Mouse (Mus musculus) urinary bladder, postnatal 10 days (tissue): ENCODE measurements around the gene Tmem196.
A peak's percentile ranks its signal among the peaks of the same experiment; 100 is the strongest.

Source experiments
- DNase-seq: peaks from one replicate; pipeline ENCODE4 v3.0.0; 2022; ENCODE audit warnings: low spot score

The Tmem196 gene

DNA sequence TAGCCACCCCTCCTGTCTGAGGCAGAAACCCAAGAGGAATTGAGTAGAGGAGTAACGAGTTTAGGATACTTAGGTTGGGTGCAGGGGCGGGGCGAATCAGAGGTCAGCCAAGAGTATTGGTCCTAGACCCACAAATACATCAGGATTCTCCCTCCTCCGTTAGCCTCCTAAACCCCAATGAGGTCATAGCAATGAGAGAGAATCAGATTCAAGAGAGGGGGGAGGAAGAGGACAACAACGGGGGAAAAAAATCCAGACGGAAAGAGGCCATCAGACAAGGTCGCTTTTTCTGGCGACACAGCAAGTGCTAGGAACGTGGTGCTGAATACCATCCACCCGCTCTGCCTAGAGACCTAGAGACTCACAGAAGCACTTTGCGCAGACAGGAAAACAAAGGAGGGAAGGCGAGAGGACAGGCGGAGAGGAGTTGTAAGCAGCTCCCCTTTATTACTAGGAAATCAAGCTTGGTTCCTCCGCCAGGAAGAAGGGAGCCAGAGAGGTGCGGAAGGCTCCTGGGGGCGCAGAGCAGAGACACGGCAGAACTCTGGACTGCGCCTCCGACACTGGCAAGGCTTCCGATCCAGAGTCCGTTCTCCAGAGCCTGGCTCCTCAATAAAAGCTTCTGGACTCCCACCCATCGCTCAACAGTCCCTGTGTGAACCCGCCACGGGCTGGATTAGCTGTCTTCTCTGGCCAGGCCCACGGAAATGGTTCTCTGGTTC lies at the start of gene Tmem196:
TSS of gene Tmem196 (plus strand) at position 234 of the 722 bp plus-strand sequence.
- no peak for DNase-seq

DNA sequence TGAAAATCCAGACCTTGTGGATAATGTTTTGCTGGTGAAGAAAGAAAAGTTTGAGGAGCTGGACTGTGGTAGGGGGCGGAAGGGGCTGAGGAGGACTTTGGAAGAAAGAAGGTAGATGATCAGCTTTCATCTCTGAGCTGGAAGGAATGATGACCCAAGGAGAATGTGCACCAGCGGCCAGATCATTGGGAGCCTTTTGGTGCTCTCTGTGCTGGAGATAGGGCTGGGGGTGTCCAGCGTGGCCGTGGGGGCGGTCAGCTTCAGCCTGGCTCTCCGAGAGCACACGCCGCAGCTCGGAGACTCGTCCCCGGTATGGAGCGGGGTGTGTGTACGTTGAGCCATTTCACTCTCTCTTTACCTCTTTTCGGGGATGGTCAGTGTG lies 680 bp downstream of the Tmem196 start:
- no peak for DNase-seq

DNA sequence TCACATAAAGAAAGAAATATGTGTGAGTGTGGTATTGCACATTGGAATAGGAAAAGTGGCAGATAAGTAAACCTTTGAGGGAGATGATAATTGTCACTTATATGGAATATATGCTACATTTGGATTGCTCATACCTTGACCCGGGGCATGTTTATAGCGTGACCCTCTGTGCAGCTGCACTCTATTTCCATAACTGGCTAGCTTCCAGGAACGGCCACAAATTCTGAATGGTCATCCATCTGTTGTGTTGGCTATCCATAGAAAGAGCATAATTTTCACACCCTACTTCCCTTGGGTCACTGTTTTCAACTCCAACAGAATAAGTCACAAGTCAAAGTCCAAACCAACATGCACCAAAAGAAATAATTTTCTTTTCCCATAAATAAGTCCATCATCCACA lies 11.4 kb downstream of the Tmem196 start:
- no peak for DNase-seq

DNA sequence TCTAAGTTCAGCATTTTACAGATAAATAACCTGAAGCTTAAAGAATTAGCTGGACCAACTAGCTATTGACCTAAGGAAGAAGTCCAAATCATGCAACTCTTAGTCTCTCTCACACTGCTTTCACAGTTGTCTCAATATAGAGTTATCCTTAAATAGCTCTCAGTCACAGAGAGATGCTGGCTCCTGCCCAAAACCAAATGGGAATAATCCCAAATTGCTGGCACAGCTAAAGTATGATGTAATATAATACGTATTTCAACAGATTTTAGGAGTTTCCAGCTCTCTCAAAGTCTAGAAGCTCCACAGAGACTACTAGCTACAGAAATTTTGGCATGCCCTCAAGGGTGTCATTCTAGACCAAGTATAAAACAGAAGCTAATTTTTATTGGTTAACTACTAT lies 15.1 kb downstream of the Tmem196 start:
- no peak for DNase-seq

DNA sequence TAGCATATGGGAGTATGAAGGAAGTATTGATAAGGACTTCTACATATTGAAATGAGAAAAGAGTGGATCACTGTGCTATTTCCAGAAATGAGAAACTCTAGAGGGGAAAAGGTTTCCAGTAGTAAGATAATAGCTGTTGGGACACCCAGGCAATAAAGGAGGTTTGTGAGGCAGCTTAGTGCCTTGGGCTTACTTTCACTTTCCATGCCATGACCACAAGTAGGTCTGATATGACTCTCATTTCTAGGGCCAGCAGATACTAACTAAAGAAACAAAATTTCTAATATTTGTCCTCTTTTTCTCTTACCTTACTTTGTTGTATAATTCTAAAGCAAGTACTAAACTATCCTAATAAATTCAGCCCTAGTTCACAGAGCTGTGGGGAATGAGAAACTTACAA lies 19.8 kb downstream of the Tmem196 start:
- DNase-seq = no peak

DNA sequence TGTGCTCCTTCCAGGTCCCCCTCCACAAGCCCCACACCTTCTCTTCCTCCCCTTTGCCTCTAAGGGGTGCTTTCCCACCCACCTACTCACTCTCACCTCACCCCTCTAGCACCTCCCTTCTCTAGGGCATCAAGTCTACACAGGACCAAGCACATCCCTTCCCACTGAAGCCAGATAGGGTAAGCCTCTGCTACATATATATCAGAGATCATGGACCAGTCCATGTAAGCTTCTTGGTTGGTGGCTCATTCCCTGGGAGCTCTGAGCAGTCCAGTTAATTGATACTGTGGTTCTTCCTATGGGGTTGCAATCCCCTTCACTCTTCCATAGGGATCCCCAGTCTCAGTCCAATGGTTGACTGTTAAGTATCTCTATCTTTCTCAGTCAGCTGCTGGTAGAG lies 24.4 kb downstream of the Tmem196 start:
- no peak for DNase-seq

DNA sequence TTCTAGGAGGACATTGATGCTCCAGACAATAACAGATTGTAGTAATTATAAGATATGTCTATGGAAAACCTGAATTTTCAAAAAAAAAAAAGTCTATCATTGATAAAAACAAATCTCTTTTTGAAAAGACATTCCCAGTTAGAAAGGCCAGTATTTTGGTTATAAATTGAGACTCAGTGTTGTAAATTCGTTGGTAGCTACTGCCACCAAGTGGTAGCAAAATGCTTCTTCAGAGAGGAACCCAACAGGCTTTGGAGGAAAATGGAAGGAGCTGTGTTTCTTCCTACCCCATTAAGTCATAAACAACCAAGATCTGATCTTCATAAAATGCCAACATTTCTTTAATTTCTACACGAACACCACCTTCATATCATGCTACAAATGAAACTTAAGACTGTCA lies 36.1 kb downstream of the Tmem196 start:
- no peak for DNase-seq

DNA sequence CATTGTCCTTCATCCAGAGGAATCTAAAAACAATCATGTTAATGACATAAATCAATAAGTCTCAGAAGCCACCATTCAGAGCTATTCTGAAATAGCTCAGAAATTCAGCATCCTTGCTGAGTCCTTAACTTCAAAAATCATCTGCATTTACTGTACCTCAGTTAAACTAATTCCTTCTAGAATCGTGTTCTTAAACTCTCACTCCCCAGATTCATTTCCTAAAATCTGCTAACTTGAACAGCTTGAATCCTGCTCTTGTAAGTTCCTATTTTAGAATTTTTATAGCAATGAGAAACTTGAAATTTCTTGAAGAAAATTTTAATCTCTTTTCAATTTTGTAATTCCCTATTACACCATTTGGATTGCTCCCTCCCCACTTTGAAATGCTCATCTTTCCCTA lies 52.6 kb downstream of the Tmem196 start:
- DNase-seq = no peak

DNA sequence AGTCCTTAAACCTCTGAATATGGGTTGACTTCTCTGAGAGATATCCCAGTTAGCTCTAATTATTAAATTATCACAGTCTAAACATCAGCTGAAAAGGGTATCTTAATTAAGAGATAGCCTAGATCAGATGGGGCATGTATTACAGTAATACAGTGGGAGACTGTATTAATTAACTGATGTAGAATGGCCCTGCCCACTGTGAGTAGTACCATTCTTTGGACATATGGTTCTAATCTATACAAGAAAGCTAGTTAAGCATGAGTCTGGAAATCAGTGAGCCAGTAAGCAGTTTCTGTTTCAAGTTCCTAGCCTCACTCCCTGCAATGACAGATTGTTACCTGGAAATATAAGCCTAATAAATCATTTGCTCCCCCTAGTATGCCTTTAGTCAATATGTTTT lies 58.7 kb downstream of the Tmem196 start:
- no peak for DNase-seq

DNA sequence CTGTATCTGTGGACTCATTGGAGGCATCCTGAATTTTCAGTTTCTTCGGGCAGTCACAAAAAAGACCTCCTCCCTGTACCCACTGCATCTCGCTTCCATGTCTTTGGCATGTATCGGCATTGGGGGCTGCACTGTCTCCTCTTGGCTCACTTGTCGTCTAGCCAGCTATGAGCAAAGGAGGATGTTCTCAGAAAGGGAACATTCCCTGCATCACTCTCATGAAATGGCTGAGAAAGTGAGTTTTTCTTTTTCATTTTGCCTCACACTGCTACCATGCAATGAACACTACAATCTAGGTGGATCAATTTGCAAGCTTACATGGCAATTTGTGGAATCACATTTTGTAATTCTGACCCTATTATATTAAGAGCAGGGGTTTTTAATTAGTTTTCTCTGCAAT lies 69.1 kb downstream of the Tmem196 start:
- no peak for DNase-seq

DNA sequence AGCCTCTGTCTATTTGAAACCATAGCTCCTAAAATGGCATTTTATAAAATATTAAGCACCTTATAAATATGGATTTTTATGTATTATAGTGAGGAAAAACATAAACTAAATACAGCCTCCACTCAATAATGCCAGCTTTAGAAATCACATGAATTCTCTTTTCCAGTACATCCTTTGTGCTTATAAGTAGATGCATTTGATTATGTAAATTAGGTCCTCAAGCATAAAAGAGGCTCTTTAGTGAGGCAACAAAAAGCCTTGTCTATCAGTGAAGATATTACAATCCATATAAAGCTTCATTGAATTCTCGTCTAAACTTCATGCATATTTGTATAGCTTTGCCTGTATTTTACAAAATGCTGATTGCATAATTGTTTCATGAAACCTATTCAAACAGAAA lies 69.6 kb downstream of the Tmem196 start:
- DNase-seq = no peak

DNA sequence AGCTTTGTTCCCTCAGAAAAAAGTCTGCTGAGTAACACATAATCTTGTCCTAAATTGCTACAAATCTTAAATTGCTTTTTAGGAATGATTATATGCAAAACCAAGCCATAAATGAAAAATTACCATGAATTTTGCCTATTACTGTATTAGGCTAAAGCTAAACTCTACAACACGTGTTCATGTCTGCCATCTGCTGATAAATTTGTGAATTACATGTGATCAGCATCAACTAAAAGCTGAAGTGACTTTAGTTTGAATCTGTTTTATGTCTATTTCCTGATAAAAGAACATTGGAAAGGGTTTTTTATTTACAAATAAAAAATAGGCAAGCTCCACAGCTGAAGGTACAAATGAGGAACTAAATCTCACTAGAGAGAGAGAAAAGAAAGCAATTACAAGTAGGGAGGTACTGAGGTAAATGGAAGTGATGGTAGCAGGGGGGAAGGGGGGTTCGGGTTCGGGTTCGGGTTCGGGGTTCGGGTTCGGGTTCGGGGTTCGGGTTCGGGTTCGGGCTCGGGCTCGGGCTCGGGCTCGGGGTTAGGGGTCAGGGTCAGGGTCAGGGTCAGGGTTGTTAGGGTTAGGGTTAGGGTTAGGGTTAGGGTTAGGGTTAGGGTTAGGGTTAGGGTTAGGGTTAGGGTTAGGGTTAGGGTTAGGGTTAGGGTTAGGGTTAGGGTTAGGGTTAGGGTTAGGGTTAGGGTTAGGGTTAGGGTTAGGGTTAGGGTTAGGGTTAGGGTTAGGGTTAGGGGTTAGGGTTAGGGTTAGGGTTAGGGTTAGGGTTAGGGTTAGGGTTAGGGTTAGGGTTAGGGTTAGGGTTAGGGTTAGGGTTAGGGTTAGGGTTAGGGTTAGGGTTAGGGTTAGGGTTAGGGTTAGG lies 82.7 kb downstream of the Tmem196 start:
- peak; percentile 50 for DNase-seq
